Mouse (Mus musculus) midbrain, postnatal 0 days (tissue): ENCODE results near the gene Wwtr1. TPM values are rescaled to one million over a fixed set of nuclear protein-coding genes. Genes with fewer than 3 reads are reported as not detected.

Source experiments
- ATAC-seq: fragments of 200-750 bp; cut with Nextera tagmentation; 2 replicates; pipeline ENCODE4 v1.8.0; 2017; ENCODE audit warnings: moderate number of reproducible peaks, mild to moderate bottlenecking, moderate TSS enrichment, moderate library complexity; ENCODE audit not compliant: low FRiP score
- DNase-seq: peaks from one replicate; pipeline ENCODE4 v3.0.0-alpha.2; 2015; ENCODE audit warnings: low spot score
- H3K27ac ChIP-seq: fragments of 300-500 bp; sonication (generic); 2 replicates; pipeline ENCODE4 v1.5.1; 2014; ENCODE audit warnings: low read depth, mild to moderate bottlenecking, low read length, mixed read lengths
- H3K27me3 ChIP-seq: fragments of 300-500 bp; sonication (generic); 2 replicates; pipeline ENCODE4 v1.6.1; 2014; ENCODE audit warnings: low read length, control low read depth, mixed read lengths; ENCODE audit not compliant: insufficient read depth
- H3K36me3 ChIP-seq: fragments of 300-500 bp; sonication (generic); 2 replicates; pipeline ENCODE4 v1.6.1; 2014; ENCODE audit warnings: low read length, control low read depth, mixed read lengths; ENCODE audit not compliant: insufficient read depth
- H3K4me1 ChIP-seq: fragments of 300-500 bp; sonication (generic); 2 replicates; pipeline ENCODE4 v1.6.1; 2014; ENCODE audit warnings: mild to moderate bottlenecking, control low read depth, antibody characterized with exemption, low read length, mixed read lengths; ENCODE audit not compliant: insufficient read depth
- H3K4me2 ChIP-seq: fragments of 300-500 bp; sonication (generic); 2 replicates; pipeline ENCODE4 v1.6.1; 2014; ENCODE audit warnings: low read depth, mild to moderate bottlenecking, low read length, mixed read lengths; ENCODE audit not compliant: poor library complexity, severe bottlenecking
- H3K4me3 ChIP-seq: fragments of 300-500 bp; sonication (generic); 2 replicates; pipeline ENCODE4 v1.5.1; 2014; ENCODE audit warnings: low read depth, mild to moderate bottlenecking, low read length, moderate library complexity
- H3K9ac ChIP-seq: fragments of 300-500 bp; sonication (generic); replicated peaks from 2 replicates; pipeline ENCODE4 v1.6.1; 2014; ENCODE audit warnings: mild to moderate bottlenecking, low read length, moderate library complexity, mixed read lengths; ENCODE audit not compliant: poor library complexity, severe bottlenecking
- H3K9me3 ChIP-seq: fragments of 300-500 bp; sonication (generic); 2 replicates; pipeline ENCODE4 v1.6.1; 2016; ENCODE audit warnings: low read length, control low read depth
- CTCF ChIP-seq: IDR thresholded peaks from 2 replicates; pipeline ENCODE4 v1.5.1; 2016; ENCODE audit warnings: antibody characterized with exemption, mild to moderate bottlenecking
- WGBS: fragments of 180-500 bp; shearing (Covaris S2); extraction: QIAGEN DNeasy Blood & Tissue Kit; methylation state at CpG from one replicate; pipeline ENCODE4 v1.1.7; 2014; 5-methylcytosine and 5-hydroxymethylcytosine counted together
- polyA plus RNA-seq: library from polyadenylated mRNA; unstranded; fragments of >200 nt; fragmentation: Nextera tagmentation; extraction: Ambion mirVana; gene quantifications from 2 replicates; pipeline ENCODE4 v1.2.1, GENCODE M21; 2015
- total RNA-seq: library from RNA; depleted of rRNA; stranded (reverse); fragments of >200 nt; gene quantifications from 2 replicates; pipeline ENCODE4 v1.2.3, GENCODE M21; 2014

The Wwtr1 gene
- total and polyA plus RNA-seq, 2 experiments from 2014 or later = 8.6 to 27.2 TPM

- Histone ChIP-seq H3K9me3 (no peaks in the 10 kb centered on the region), H3K27me3 (no peaks in the 10 kb centered on the region), H3K4me1 (no peaks in the 10 kb centered on the region), H3K4me2 (no peak overlapping the region), H3K36me3 (no peaks in the 10 kb centered on the region), H3K9ac (no peak overlapping the region), H3K27ac (no peak overlapping the region), H3K4me3 (no peak overlapping the region)
- no peak for TF ChIP-seq CTCF
- ATAC-seq (no peak), DNase-seq (no peak)
- WGBS = 88% methylated on average over 4 of the region's 4 CpGs
Observed at GRCm38 (mm10) chr3:57486068-57486467, 89.6 kb downstream of the Wwtr1 start.

- H3K36me3 ChIP-seq = no peaks in the 10 kb centered on the region
- H3K9ac ChIP-seq = no peak overlapping the region
- no peaks in the 10 kb centered on the region for H3K9me3 ChIP-seq
- DNase-seq (no peak), ATAC-seq (no peak)
- H3K27ac ChIP-seq = no peak overlapping the region
- no peak for TF ChIP-seq CTCF
- no peaks in the 10 kb centered on the region for H3K27me3 ChIP-seq
- no peak overlapping the region for H3K4me3 ChIP-seq
- no peak overlapping the region for H3K4me2 ChIP-seq
- H3K4me1 ChIP-seq = no peaks in the 10 kb centered on the region
- 93% methylated on average over 5 of the region's 5 CpGs for WGBS
Observed at GRCm38 (mm10) chr3:57481981-57482380, 93.7 kb downstream of the Wwtr1 start.

- H3K4me3 ChIP-seq = no peak overlapping the region
- H3K9me3 ChIP-seq = no peaks in the 10 kb centered on the region
- no peak for DNase-seq
- no peaks in the 10 kb centered on the region for H3K4me1 ChIP-seq
- no peak overlapping the region for H3K27ac ChIP-seq
- H3K36me3 ChIP-seq = no peaks in the 10 kb centered on the region
- 89% methylated on average over 4 of the region's 4 CpGs for WGBS
- no peak for ATAC-seq
- H3K4me2 ChIP-seq = no peak overlapping the region
- H3K27me3 ChIP-seq = no peaks in the 10 kb centered on the region
- H3K9ac ChIP-seq = no peak overlapping the region
- no peak for TF ChIP-seq CTCF
Observed at GRCm38 (mm10) chr3:57480640-57481039, 95.1 kb downstream of the Wwtr1 start.

GRCm38 (mm10) chr3:57474421-57474820, 101.3 kb downstream of the Wwtr1 start:
- Histone ChIP-seq H3K27ac (no peak overlapping the region), H3K4me1 (peaks cover 5% of the 10 kb centered on the region; the same call in 1 of the 2 replicates), H3K9me3 (no peaks in the 10 kb centered on the region), H3K4me2 (no peak overlapping the region), H3K4me3 (no peak overlapping the region), H3K9ac (no peak overlapping the region), H3K36me3 (no peaks in the 10 kb centered on the region), H3K27me3 (no peaks in the 10 kb centered on the region)
- DNase-seq = no peak
- WGBS = 93% methylated on average over 8 of the region's 8 CpGs
- ATAC-seq = no peak
- TF ChIP-seq CTCF = no peak

GRCm38 (mm10) chr3:57472407-57472806, 103.3 kb downstream of the Wwtr1 start:
- peaks cover 5% of the 10 kb centered on the region; the same call in 1 of the 2 replicates for H3K4me1 ChIP-seq
- no peak overlapping the region for H3K4me3 ChIP-seq
- DNase-seq (peak; percentile 61), ATAC-seq (no peak)
- no peak overlapping the region for H3K4me2 ChIP-seq
- H3K27ac ChIP-seq = no peak overlapping the region
- 38% methylated on average over 4 of the region's 4 CpGs for WGBS
- TF ChIP-seq CTCF = no peak
- no peaks in the 10 kb centered on the region for H3K27me3 ChIP-seq
- no peak overlapping the region for H3K9ac ChIP-seq
- H3K9me3 ChIP-seq = no peaks in the 10 kb centered on the region
- no peaks in the 10 kb centered on the region for H3K36me3 ChIP-seq

- H3K9me3 ChIP-seq = no peaks in the 10 kb centered on the region
- 3% methylated on average over 15 of the region's 15 CpGs for WGBS
- H3K9ac ChIP-seq = 0 out of 2 replicates have a peak overlapping the region, but pooled peaks have one; percentile 9
- H3K4me3 ChIP-seq = peak overlapping the region; percentile 31; the same call in 1 of the 2 replicates
- H3K4me2 ChIP-seq = peak overlapping the region; percentile 43
- TF ChIP-seq CTCF = no peak
- peak; percentile 57 for DNase-seq
- H3K27ac ChIP-seq = peak overlapping the region; percentile 21; the same call in 1 of the 2 replicates
- peaks cover 5% of the 10 kb centered on the region; the same call in 1 of the 2 replicates for H3K4me1 ChIP-seq
- peak; percentile 73 for ATAC-seq
- no peaks in the 10 kb centered on the region for H3K36me3 ChIP-seq
- no peaks in the 10 kb centered on the region for H3K27me3 ChIP-seq
Observed at GRCm38 (mm10) chr3:57470981-57471601, 104.6 kb downstream of the Wwtr1 start.
